Mouse (Mus musculus): ENCODE measurements around the gene Mtrr.

Gene Mtrr

DNA sequence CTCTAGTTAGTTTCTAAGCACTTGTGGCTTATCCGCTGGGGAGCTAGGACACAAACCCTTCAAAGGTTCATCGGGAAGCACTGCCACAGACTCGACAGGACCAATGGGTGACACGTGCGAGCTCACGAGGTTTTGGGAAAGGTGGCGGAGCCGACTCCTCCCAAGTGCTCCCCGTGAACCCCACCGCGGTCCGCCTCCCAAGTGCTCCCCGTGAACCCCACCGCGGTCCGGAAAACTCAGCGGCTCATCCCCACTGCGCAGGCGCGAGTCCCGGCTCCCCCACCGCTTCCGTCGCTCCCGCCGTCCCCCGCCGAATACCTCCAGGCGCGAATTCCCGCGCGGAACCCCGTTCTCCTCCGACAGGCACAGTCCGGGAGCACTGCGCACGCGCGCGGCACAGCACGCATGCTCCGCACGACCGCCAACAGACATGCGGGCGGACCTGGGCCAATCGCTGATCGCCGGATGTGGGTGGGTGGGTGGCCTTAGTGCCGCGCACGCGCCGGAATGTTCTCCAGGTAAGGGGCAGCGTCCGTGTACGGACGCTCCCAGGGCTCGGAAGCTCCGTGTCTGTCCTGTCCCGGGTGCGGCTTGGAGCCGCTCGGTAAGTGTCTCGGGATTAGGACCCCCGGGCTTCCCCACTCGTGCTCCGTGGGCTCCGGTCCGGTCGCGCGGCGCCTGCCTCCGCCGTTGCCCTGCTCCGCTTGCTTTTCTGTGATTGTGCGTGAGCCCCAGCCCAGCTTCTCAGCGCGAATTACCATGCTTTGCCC, at the start of gene Mtrr, which contains the start of gene Fastkd3:
TSS of gene Mtrr (minus strand) at position 403 of the 770 bp plus-strand sequence.
TSS of gene Fastkd3 (plus strand) at position 488 of the 770 bp plus-strand sequence.
- DNase-seq (ENCODE audit: low spot score), result peak; percentile 98

DNA sequence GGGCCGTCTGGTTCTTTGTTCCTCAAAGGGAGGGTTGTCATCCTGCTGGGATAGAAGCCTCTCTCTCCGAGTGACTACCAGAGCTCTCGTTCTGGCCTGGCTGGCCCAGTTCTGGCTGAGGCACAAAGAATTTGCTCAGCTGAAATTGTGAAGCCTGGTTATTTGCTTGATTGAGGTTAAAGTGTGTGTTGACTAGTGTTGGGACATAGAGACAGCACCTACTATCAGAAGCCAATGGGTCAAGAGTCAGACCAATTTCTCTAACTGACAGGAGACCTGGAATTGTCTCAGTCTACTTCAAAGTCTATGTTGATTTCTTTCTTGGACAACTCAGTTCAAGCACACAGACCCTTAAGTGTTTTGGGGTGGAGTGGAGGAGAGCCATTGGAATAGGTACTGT, 45.1 kb upstream of the Mtrr start:
- no peak for DNase-seq (ENCODE audit: low spot score)

DNA sequence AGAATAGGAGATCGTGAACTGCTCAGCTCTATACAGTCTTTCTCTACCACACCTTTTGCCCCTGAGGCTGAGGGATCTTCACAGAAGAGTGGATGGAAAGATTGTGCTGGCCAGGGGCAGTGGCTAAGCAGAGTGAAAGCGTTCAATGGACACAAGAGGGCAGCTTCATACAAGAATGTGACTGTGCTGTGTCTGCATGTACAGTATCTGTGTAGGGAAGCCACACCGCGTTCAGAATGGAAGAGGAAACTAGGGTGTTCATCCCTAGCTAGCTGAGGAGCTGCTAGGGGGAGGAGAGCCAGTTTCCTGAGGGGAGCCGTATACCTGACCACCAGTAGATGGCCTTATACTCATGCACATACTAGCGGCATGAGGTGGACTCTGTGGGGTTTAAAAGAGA, 40.8 kb upstream of the Mtrr start:
- DNase-seq (ENCODE audit: low spot score), result no peak

DNA sequence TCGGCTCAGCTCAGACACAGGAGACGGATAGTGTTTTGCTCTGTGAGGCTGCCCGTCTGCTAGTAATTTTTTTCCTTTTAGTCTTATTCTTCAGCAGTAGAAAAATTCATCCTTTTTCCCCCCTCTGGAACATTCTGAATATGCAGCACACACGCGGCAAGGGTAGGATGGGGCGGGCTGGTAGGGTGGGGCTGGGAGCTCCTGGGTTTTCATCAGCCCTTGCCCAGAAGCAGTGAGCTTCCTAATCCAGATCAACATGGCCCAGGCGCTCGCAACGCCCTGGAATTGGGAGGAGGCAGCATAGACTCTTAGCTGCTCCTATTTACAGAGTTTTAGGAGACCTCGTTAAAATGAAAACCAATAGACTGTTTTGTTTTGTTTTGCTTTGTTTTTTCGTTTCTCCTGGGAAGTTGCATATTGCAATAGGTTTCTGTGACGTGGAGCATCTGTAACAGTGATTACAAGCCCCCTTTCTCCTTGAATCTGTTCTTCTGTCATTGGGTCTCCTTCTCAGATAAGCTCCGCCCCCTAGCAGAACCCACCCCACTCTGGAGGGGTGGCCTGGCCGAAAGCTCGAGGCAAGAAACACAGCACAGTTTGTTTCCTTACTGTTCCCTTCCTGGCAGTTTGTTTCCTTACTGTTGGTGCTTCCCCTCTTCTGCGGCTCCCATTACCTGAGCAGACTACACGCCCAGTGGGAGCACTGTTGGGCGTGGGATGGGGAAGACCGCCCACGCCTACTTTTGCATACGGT, 25.9 kb upstream of the Mtrr start:
- peak; percentile 21 for DNase-seq (ENCODE audit: low spot score)

DNA sequence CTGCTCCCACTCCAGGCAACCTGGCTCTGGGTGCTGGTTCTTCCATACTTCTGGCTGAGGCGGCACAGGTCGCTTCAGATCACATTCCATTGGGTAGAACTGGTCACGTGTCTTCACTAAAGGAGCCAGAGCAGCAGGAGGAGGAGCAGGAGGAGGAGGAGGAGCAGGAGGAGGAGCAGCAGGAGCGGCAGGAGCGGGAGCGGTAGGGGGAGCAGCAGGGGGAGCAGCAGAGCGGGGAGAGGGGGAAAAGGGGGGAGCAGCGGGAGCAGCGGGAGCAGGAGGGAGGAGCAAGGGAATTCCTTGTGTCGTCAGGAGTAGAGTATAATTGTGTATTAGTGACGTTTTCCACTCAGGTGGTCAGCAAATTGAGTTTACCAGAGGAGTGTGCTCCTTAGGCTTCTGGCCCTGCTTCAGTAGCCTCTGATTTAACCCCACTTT, 23.8 kb upstream of the Mtrr start:
- peak; percentile 68 for DNase-seq (ENCODE audit: low spot score)

DNA sequence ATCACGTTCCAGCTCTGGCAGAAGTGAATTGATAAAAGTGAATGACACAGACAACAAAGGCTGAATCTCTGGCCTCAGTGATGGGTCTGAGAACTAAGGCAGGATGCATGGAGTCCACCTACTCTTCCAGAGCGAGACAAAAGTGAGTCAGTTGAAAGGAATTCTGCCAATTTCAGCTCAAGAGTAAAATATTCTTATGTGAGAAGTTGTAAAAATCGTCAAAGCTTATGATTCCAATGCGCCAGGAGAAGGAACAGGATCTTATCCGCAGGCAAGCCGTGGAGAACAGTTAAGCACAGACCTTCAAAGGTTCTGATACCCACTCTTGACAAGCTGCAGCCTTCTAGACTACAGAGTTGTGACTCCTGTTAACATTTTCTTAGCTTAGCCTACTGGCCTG, 21.1 kb upstream of the Mtrr start:
- no peak for DNase-seq (ENCODE audit: low spot score)

DNA sequence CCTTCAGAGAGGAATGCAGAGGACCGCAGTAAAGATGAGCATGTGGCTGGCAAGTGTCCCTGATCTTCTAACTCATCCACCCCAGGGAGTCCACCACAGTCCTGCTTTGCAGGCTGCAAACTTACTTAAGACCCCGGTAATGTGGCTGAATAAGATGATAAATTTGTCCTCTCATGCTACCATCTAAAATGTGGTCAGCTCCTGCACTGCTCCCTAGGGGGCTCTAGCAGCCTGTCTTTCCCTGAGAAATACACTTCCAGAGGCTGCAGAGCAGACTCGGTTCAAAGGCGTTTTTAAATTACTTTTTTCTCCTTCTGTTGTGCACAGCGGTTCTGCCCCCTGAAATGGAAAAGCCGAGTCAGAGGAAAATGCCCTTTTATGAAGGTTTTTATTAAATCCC, 19.2 kb upstream of the Mtrr start:
- peak; percentile 49 for DNase-seq (ENCODE audit: low spot score)

DNA sequence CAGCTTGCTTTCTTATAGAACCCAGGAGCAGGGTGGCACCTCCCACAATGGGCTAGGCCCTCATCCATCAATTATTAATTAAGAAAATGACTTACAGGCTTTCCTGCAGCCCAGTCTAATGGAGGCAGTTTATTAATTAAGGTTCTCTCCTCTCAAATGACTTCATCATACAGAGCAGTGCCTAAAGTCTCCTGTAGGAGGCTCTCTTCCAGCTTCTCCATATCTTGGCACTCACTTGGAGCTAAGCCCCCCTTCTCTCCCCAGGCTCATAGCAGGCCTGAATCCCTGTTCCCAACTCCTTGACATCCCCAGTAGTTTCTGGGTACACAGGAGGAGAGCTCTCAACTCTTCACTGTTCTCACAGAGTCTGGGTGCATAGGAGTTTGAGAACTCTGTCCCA, 17.0 kb upstream of the Mtrr start:
- DNase-seq (ENCODE audit: low spot score), result no peak

DNA sequence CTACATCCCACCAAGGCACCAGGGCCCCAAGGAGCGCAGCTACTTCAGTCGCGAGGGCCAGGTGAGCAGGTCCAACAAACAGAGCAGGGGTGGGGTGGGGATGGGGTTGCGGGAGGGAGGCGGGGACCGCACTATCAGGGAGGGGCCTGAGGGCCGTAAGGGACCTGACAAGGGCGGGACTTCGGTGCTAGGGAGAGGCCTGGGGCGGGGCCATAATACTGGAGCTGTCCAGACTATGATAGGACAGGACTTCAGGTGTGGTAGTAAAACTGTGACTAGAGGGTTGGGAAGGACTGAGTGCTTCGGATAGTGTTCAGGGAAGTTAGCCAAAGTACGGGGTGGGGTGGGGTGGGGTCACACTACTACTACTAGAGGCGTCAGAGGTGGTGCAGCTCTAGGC, 15.7 kb upstream of the Mtrr start:
- no peak for DNase-seq (ENCODE audit: low spot score)

DNA sequence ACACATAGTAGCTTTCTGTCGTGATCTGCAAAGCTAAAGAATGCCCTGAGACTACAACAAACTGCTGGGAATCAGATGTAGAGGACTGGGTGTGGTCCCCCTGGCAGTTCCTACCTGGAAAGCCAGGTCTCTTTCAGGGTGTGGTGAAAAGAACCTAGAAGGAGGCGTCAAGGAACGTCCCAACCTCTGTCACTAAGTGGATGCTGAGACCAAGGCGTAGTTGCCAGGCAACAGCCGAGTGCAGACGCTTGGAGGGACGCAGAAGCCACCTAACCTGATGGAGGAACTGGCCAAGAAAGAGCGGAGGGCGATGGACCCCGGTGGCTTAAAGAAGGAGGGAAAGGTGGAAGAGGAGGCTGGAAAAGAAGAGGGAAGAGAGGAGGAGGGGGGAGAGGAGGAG, 15.2 kb upstream of the Mtrr start, which contains the start of gene 1700001L19Rik:
TSS of gene 1700001L19Rik (plus strand) at position 223 of the 400 bp plus-strand sequence.
- DNase-seq (ENCODE audit: low spot score), result no peak

DNA sequence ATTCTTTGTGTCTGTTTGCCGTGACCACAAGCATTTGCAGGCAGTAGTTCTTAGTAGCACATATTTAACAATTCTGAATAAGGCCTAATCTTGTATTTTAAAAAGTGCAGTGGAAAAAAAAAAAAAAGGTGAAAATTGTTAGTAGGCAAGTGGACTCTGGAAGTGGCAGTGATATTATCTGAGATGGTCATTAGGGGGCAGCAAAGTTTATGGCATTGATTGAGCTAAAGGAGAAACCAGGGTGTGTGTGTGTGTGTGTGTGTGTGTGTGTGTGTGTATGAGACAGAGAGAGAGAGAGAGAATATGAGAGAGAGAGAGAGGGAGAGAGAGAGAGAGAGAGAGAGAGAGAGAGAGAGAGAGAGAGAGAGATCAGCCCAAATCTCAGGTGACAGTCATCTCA, 11.8 kb upstream of the Mtrr start:
- DNase-seq (ENCODE audit: low spot score), result peak; percentile 56

DNA sequence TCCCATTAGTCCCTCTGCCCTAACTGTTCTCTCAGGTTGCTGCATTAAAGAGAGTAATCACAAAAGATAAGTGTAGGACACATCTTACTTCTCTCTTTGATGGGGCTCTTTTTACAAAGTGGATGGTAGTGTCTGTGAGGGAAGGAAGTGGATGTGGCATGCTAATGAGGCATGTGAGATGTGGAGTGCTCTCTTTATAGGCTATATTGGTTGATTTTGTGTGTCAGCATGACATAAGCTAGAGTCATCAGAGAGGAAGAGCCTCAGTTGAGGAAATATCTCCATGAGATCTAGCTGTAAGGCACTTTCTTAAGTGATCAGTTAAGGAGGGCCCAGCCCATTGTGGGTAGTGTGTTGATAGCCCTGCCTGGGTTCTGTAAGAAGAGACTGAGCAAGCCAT, 6.4 kb upstream of the Mtrr start:
- DNase-seq (ENCODE audit: low spot score), result no peak

DNA sequence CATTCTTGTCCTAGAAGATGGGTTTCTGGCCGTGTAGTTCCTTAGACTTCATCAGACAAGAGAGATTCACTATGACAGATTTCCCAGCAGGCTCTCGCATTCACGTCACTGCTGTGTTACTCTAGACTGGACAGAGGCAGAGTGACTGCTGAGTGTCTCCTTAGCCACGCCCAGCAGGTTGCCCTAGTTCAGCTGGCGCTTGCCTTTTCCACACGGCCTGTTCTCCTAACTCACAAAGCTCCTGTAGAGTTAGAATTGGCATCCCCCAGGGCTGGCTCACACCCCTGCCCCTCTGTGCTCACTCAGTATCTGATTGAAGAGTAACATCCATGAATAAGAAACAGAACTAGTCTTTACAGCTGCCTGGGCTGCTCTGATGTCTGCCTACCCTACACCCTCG, 3.5 kb upstream of the Mtrr start:
- no peak for DNase-seq (ENCODE audit: low spot score)

DNA sequence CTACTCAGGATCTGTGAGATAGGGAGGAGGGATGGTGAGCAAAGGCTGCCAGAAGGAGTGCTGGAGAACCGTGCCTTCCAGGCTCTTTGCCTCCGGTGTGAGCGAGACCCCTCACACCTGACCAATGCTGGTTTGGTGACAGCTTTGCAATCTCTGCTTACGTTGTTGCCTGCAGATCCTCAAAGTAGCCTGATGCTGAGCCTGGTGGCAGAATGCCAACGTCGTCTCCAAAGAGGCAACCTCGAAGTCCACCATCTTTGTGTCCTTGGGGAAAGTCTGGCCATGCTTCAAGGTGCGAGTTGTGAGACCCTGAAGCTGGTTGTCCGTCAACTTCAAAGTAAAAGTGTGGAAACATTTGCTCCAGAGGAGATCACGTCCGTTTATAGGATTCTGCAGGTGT, 2.0 kb upstream of the Mtrr start:
- DNase-seq (ENCODE audit: low spot score), result no peak

DNA sequence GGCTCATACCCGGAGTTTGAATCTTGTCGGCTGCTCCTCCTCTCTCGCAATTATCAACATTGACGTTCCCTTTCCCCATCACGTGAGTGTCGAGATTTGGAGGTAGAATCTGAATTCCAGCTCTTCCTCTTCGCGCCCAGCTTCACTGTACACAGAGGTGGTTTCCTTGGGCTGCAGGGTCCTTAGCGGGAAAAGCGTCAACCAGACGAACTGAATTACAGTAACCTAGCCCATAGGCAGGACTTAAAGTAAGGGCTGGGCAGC, 500 bp upstream of the Mtrr start:
- peak; percentile 25 for DNase-seq (ENCODE audit: low spot score)

DNA sequence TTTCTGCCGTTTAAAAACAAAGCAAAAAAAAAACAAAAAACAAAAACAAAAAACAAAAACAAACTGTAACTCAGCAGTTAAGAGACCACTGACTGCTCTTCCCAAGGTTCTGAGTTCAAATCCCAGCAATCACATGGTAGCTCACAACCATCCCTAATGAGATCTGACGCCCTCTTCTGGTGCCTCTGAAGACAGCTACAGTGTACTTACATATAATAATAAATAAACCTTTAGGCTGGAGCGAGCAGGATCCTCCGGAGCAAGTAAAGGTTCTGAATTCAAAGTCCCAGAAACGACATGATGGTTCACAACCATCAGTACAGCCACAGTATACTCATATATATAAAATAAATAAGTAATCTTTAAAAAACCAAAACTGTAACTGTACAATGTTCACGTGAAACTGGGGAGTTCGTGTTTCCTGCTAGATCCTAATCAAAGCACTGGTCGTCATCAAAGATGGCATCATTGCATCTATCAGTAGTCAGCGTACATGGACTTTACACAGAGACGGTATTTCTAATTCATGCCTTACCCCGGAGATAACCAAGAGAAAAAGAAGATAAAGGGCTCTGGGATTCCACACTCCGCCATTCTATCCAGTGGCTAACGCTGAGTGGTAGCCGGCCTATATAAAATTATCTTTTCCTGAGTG, 736 bp downstream of the Mtrr start:
- DNase-seq (ENCODE audit: low spot score), result peak; percentile 28

DNA sequence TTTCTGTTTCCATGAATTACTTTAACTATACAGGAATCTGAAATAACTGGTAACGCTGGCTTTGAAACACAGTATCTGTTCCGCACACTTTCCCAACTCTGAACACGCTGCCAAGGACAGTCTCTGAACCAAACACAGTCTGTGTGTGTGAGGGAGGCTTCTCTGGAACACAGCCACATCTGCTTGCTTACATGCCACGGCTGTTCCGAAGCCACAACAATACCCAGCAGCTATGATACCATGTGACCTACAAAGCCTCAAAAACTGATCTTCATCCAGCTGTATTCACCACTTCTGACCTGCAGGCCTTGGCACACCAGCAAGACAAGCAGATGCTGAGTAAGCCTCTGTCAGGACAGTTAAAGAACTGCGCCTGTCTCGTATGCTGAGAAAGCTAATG, 4.0 kb downstream of the Mtrr start:
- DNase-seq (ENCODE audit: low spot score), result no peak

DNA sequence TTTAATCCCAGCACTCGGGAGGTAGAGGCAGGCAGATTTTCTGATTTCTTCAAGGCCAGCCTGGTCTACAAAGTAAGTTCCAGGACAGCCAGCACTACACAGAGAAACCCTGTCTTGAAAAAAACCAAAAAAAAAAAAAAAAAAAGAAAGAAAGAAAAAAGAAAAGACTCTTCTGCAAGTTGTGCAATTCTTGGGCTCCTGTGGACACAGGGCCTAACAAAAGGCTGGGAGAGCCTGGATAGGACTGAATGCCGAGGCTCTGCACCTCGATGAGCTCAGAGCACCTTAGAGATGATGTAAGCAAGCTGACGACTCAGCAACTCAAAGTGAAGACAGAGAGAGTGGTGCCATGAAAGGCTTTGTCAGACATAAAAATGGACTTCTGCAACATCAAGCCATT, 7.6 kb downstream of the Mtrr start:
- DNase-seq (ENCODE audit: low spot score), result no peak

DNA sequence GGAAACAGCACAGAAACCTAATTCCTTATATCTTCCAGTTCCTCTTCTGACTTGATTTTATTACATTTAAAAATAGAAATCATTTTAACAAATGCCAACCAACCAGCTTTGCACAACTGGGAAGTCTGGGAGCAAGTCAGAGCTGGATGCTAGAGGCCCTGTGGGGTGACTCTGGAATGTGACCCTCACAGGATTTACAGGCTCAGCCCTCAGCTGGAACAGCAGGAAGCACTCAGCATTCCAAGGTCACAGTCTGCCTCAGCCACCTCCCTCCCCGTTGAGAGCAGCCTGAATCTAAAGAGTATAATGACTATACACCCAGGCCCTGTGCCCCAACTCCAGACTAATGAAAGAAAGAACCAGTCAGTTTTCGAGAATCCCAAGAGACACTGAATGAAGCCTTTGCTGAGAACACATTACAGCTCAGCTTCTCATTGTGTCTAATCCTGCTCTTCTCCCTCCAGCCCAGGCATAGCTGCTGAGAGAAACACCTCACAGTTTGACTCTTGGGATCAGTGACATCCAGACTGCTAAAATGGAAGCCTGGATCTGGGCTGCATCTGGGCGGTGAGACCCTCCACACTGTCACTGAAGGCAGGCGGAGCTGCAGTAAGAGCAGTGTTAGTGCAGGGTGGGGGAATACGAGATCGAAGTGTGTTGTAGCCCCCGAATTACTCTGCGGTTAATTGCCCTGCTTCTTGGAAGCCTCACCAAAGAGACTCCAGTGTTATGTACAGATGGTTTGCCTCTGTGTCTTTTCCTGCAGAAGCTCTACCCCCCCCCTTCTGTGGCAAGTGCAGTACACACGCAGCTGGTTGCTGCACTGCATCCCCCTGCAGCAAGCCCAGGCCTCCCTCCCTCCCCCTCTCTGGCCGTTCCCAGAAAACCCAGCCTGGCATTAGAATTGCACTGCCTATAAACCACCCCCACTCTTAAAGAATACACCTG, 8.7 kb downstream of the Mtrr start:
- peak; percentile 37 for DNase-seq (ENCODE audit: low spot score)

DNA sequence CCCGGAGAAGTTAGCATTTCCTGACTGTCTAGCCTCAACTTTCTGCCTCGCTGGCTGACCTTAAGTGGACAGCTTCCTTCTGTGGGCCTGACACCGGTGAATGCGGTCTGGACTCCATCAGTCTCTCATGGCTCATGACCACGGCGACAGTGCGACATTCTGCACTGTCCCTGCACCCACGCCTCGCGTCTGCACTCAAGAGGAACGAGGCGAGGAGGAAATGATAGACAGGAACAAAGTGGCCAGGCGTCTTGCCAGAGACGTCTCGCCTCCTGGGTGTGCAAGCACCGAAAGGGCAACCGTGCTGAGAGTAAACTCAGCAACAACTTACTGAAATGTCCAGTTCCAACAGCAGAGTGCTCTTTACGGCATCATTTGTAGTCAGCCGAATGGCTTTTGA, 9.7 kb downstream of the Mtrr start:
- no peak for DNase-seq (ENCODE audit: low spot score)

DNA sequence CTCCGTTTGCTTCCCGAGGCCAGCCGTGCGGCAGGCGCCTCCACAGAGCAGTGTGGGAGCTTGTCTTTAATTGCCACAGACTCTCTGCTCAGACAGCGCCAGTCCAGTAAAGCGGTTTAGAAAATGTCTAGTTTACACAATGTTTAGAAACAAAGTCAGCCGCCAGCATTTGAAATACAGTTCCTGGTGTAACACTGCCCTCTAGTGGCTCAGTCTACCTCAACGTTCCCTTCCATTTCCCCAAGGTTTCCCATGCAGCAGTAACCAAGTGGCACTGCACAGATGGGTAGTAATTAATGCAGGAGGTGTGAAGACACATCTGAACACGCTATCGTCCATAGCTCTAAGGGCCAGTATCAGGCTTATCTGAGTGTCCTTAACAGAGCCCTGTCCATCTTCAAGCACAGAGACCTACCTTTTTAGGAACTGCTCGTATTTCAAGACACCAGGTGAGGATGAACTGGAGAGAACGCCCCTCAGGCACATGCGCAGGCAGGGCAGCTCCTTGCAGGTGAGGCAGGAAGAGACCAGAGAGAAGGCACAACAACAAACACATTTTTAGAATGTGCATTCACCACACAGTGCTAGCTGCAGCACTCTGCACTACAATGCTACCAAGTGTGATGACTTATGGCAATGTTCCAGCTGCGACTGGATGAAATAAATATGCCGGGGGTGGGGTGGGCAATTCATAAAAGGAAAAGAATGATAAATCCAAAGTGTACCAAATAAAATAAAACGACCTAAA, 12.2 kb downstream of the Mtrr start:
- DNase-seq (ENCODE audit: low spot score), result peak; percentile 76

Data from embryo, embryonic 10 days (tissue).